Mouse (Mus musculus) heart, embryonic 11.5 days (tissue): ENCODE data around the gene Use1. TPM values are rescaled to one million over a fixed set of nuclear protein-coding genes. Genes with fewer than 3 reads are reported as not detected.

Experiments used
- ATAC-seq: fragments of 200-750 bp; cut with Nextera tagmentation; replicated peaks from 2 replicates; pipeline ENCODE4 v1.8.0; 2017; ENCODE audit warnings: moderate library complexity; ENCODE audit not compliant: insufficient number of reproducible peaks, low FRiP score, low TSS enrichment
- H3K27ac ChIP-seq: fragments of 300-500 bp; sonication (generic); 2 replicates; pipeline ENCODE4 v1.5.1; 2014; ENCODE audit warnings: mild to moderate bottlenecking, low read depth, low read length
- H3K27me3 ChIP-seq: fragments of 300-500 bp; sonication (generic); 2 replicates; pipeline ENCODE4 v1.6.1; 2014; ENCODE audit warnings: mild to moderate bottlenecking, low read length, mixed read lengths; ENCODE audit not compliant: control insufficient read depth, insufficient read depth
- H3K36me3 ChIP-seq: fragments of 300-500 bp; sonication (generic); 2 replicates; pipeline ENCODE4 v1.6.1; 2014; ENCODE audit warnings: mild to moderate bottlenecking, low read length, moderate library complexity, mixed read lengths; ENCODE audit not compliant: control insufficient read depth, insufficient read depth
- H3K4me1 ChIP-seq: fragments of 300-500 bp; sonication (generic); 2 replicates; pipeline ENCODE4 v1.6.1; 2014; ENCODE audit warnings: low read length; ENCODE audit not compliant: control insufficient read depth, insufficient read depth
- H3K4me2 ChIP-seq: fragments of 300-500 bp; sonication (generic); 2 replicates; pipeline ENCODE4 v1.6.1; 2014; ENCODE audit warnings: mild to moderate bottlenecking, moderate library complexity
- H3K4me3 ChIP-seq: fragments of 300-500 bp; sonication (generic); 2 replicates; pipeline ENCODE4 v1.5.1; 2014; ENCODE audit warnings: low read depth, low read length
- H3K9ac ChIP-seq: fragments of 300-500 bp; sonication (generic); 2 replicates; pipeline ENCODE4 v1.6.1; 2014; ENCODE audit warnings: mild to moderate bottlenecking, low read depth, low read length, moderate library complexity
- H3K9me3 ChIP-seq: fragments of 300-500 bp; sonication (generic); replicated peaks from 2 replicates; pipeline ENCODE4 v1.6.1; 2016; ENCODE audit warnings: low read length; ENCODE audit not compliant: control insufficient read depth
- WGBS: fragments of 180-500 bp; shearing (Covaris S2); extraction: QIAGEN DNeasy Blood & Tissue Kit; methylation state at CpG from one replicate; pipeline ENCODE4 v1.1.7; 2014; ENCODE audit not compliant: insufficient replicate concordance; 5-methylcytosine and 5-hydroxymethylcytosine counted together
- polyA plus RNA-seq: library from polyadenylated mRNA; unstranded; fragments of >200 nt; fragmentation: Nextera tagmentation; extraction: Ambion mirVana; gene quantifications from 2 replicates; pipeline ENCODE4 v1.2.1, GENCODE M21; 2014

The Use1 gene
- polyA plus RNA-seq, 1 experiment from 2014 or later, result 80.7 TPM

GRCm38 (mm10) chr8:71392871-71393270 is 26.2 kb downstream of the Use1 start:
- ATAC-seq, result no peak
- Histone ChIP-seq H3K9me3 (no peaks in the 10 kb centered on the region), H3K4me1 (peaks cover 15% of the 10 kb centered on the region), H3K9ac (no peak overlapping the region), H3K36me3 (no peaks in the 10 kb centered on the region), H3K4me2 (0 out of 2 replicates have a peak overlapping the region, but pooled peaks have one; percentile 22), H3K27me3 (no peaks in the 10 kb centered on the region), H3K27ac (no peak overlapping the region), H3K4me3 (peak overlapping the region; percentile 18)
- WGBS, result 15% methylated on average over 3 of the region's 3 CpGs

DNA sequence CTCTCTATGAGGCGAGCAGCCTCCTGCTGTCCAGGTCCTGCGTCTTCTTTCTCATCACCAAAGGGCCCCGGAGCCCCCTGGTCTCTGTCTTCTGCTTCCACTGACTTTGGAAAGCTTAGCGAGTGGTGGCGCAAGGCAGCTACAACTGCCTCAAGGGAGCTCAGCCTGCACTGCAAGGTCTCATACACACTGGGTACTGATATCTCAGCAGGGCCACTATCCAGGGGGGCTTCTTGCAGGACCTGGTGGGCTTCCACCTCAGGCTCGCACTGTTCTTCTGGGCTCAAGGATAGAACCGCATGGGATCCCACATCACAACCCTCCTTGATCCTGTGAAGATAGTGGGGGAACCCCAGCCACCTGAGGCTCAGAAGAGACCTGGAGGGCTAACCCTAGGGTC is 27.8 kb downstream of the Use1 start:
- Histone ChIP-seq H3K36me3 (no peaks in the 10 kb centered on the region; the same call in 1 of the 2 replicates), H3K27me3 (no peaks in the 10 kb centered on the region), H3K4me1 (peaks cover 15% of the 10 kb centered on the region), H3K9ac (no peak overlapping the region), H3K27ac (no peak overlapping the region), H3K4me2 (peak overlapping the region; percentile 14; the same call in 1 of the 2 replicates), H3K4me3 (no peak overlapping the region), H3K9me3 (no peaks in the 10 kb centered on the region)
- no peak for ATAC-seq
- WGBS, result 75% methylated on average over 7 of the region's 7 CpGs

GRCm38 (mm10) chr8:71395071-71395470 is 28.4 kb downstream of the Use1 start:
- no peaks in the 10 kb centered on the region for H3K9me3 ChIP-seq
- no peak overlapping the region for H3K4me2 ChIP-seq
- no peak for ATAC-seq
- no peaks in the 10 kb centered on the region; the same call in 1 of the 2 replicates for H3K36me3 ChIP-seq
- no peak overlapping the region for H3K4me3 ChIP-seq
- H3K27me3 ChIP-seq, result no peaks in the 10 kb centered on the region
- peaks cover 15% of the 10 kb centered on the region for H3K4me1 ChIP-seq
- H3K27ac ChIP-seq, result no peak overlapping the region
- 74% methylated on average over 10 of the region's 10 CpGs for WGBS
- H3K9ac ChIP-seq, result no peak overlapping the region

DNA sequence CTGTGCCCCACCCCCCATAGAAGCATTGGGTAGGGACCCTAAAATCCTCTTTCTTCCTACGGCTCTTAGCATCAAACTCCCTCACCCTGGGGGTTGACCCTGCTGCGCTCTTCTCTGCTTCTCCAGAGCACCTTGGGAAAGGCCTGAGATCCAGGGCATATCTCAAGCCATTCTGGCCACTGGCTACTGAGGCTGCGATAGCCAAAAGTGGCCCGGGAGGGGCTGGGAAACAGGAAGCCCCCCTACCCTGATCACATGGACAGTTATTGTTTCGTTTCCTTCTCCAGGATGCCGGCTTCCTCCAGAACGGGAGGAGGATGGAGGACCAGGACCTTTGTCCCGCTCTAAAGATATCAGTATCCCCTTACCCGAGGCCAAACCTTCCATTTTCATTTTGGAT is 29.0 kb downstream of the Use1 start, which contains the start of gene Ushbp1:
Gene Ushbp1 (minus strand): TSS at position 174 of the 400 bp plus-strand sequence.
- Histone ChIP-seq H3K4me1 (peaks cover 15% of the 10 kb centered on the region), H3K4me3 (peak within 1 kb of the TSS; percentile 86), H3K9me3 (no peaks in the 10 kb centered on the region), H3K4me2 (peak within 1 kb of the TSS; percentile 93), H3K27ac (peak within 1 kb of the TSS; percentile 73), H3K9ac (peak within 1 kb of the TSS; percentile 86), H3K36me3 (no peaks in the 10 kb centered on the region; the same call in 1 of the 2 replicates), H3K27me3 (no peaks in the 10 kb centered on the region)
- 61% methylated on average over 9 of the region's 9 CpGs for WGBS
- no peak for ATAC-seq

GRCm38 (mm10) chr8:71396639-71397305 is 30.1 kb downstream of the Use1 start, which contains the start of gene Babam1:
Gene Babam1 (plus strand): TSS chr8:71396861.
- peak; percentile 92 for ATAC-seq
- Histone ChIP-seq H3K27me3 (no peaks in the 10 kb centered on the region), H3K4me2 (peak within 1 kb of the TSS; percentile 93), H3K27ac (peak within 1 kb of the TSS; percentile 73), H3K9me3 (no peaks in the 10 kb centered on the region), H3K4me3 (peak within 1 kb of the TSS; percentile 86), H3K36me3 (no peaks in the 10 kb centered on the region; the same call in 1 of the 2 replicates), H3K9ac (peak within 1 kb of the TSS; percentile 86), H3K4me1 (peaks cover 15% of the 10 kb centered on the region)
- 1% methylated on average over 34 of the region's 34 CpGs for WGBS

DNA sequence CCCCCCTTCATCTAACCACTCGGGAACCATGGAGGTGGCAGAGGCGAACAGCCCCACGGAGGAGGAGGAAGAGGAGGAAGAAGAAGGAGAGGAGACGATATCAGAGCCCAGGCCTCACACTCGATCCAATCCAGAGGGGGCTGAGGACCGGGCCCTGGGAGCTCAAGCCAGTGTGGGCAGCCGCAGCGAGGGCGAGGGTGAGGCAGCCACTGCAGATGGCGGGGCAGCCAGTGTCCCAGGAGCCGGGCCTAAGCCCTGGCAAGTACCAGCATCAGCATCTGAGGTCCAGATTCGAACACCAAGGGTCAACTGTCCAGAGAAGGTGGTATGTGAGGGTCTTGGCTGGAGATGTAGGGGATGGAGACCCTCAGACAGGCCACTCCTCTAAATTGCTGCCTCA is 31.1 kb downstream of the Use1 start:
- 83% methylated on average over 12 of the region's 12 CpGs for WGBS
- Histone ChIP-seq H3K4me2 (peak overlapping the region; percentile 93), H3K9ac (peak overlapping the region; percentile 86; the same call in 1 of the 2 replicates)

GRCm38 (mm10) chr8:71400826-71401225 is 34.2 kb downstream of the Use1 start:
- 83% methylated on average over 2 of the region's 2 CpGs for whole genome bisulfite sequencing
- no peak for ATAC-seq
- no peak overlapping the region for H3K27ac ChIP-seq
- H3K4me1 ChIP-seq, result peaks cover 14% of the 10 kb centered on the region
- no peaks in the 10 kb centered on the region for H3K27me3 ChIP-seq
- no peaks in the 10 kb centered on the region for H3K9me3 ChIP-seq
- no peak overlapping the region for H3K4me2 ChIP-seq
- no peaks in the 10 kb centered on the region; the same call in 1 of the 2 replicates for H3K36me3 ChIP-seq
- H3K4me3 ChIP-seq, result no peak overlapping the region
- H3K9ac ChIP-seq, result no peak overlapping the region

More for the DNA sequence above, 31.1 kb downstream of the Use1 start:
- ATAC-seq, result no peak
- no peaks in the 10 kb centered on the region for H3K27me3 ChIP-seq
- no peaks in the 10 kb centered on the region; the same call in 1 of the 2 replicates for H3K36me3 ChIP-seq
- no peak overlapping the region for H3K27ac ChIP-seq
- peak overlapping the region; percentile 86; the same call in 1 of the 2 replicates for H3K4me3 ChIP-seq
- peaks cover 15% of the 10 kb centered on the region for H3K4me1 ChIP-seq
- H3K9me3 ChIP-seq, result no peaks in the 10 kb centered on the region

GRCm38 (mm10) chr8:71401454-71401853 is 34.8 kb downstream of the Use1 start:
- H3K36me3 ChIP-seq, result no peaks in the 10 kb centered on the region; the same call in 1 of the 2 replicates
- no peak overlapping the region for H3K27ac ChIP-seq
- no peak overlapping the region for H3K9ac ChIP-seq
- H3K9me3 ChIP-seq, result no peaks in the 10 kb centered on the region
- H3K4me3 ChIP-seq, result no peak overlapping the region
- peaks cover 11% of the 10 kb centered on the region for H3K4me1 ChIP-seq
- H3K27me3 ChIP-seq, result no peaks in the 10 kb centered on the region
- ATAC-seq, result no peak
- H3K4me2 ChIP-seq, result no peak overlapping the region
